Mouse (Mus musculus) myocyte (in vitro differentiated cells): ENCODE data around the gene Crcp. TPM values are rescaled to one million over a fixed set of nuclear protein-coding genes. Genes with fewer than 3 reads are reported as not detected.

Experiments
- H3K27me3 ChIP-seq: one replicate; pipeline ENCODE4 v1.6.1; 2011; ENCODE audit not compliant: control insufficient read depth, insufficient read depth, insufficient read length
- H3K36me3 ChIP-seq: one replicate; pipeline ENCODE4 v1.6.1; 2011; ENCODE audit not compliant: control insufficient read depth, insufficient read depth
- H3K4me2 ChIP-seq: one replicate; pipeline ENCODE4 v1.6.1; 2011; ENCODE audit warnings: low read depth, control low read depth
- H3K4me3 ChIP-seq: one replicate; pipeline ENCODE4 v1.5.1; 2011; ENCODE audit warnings: mild to moderate bottlenecking, control low read depth, moderate library complexity
- H3K79me2 ChIP-seq: one replicate; pipeline ENCODE4 v1.6.1; 2011; ENCODE audit not compliant: control insufficient read depth, insufficient read depth
- H3ac ChIP-seq: one replicate; pipeline ENCODE4 v1.6.1; 2011; ENCODE audit not compliant: control insufficient read depth, insufficient read length
- CEBPB ChIP-seq: IDR thresholded peaks from 2 replicates; pipeline ENCODE4 v1.6.1; 2011; ENCODE audit warnings: mild to moderate bottlenecking, moderate library complexity; ENCODE audit not compliant: poor library complexity, insufficient read depth, severe bottlenecking
- E2F4 ChIP-seq: IDR thresholded peaks from one replicate; pipeline ENCODE4 v1.6.1; 2011; ENCODE audit warnings: mild to moderate bottlenecking, control low read depth, moderate library complexity; ENCODE audit not compliant: insufficient read depth
- MAX ChIP-seq: IDR thresholded peaks from one replicate; pipeline ENCODE4 v1.6.1; 2011; ENCODE audit warnings: low read depth, mild to moderate bottlenecking, control low read depth
- MYOD1 ChIP-seq, 3 experiments: IDR thresholded peaks; one replicate each; pipeline ENCODE4 v1.6.1; 2011; ENCODE audit warnings: control low read depth in 2 of 3, low read depth in 2 of 3, mild to moderate bottlenecking in 2 of 3, moderate library complexity in 1 of 3; ENCODE audit not compliant: insufficient read length in 2 of 3, control insufficient read depth in 1 of 3
- MYOG ChIP-seq, 3 experiments: IDR thresholded peaks; one replicate each; pipeline ENCODE4 v1.6.1; 2011; ENCODE audit warnings: control low read depth in 2 of 3, low read depth in 2 of 3, mild to moderate bottlenecking in 2 of 3; ENCODE audit not compliant: insufficient read length in 2 of 3, control insufficient read depth in 1 of 3, insufficient read depth in 1 of 3
- POLR2A ChIP-seq: IDR thresholded peaks from one replicate; pipeline ENCODE4 v1.6.1; 2011; ENCODE audit warnings: low read depth, mild to moderate bottlenecking, control low read depth, moderate library complexity; ENCODE audit not compliant: insufficient read length
- POLR2AphosphoS2 ChIP-seq: IDR thresholded peaks from one replicate; pipeline ENCODE4 v1.6.1; 2011; ENCODE audit warnings: low read depth, control low read depth; ENCODE audit not compliant: insufficient read length
- REST ChIP-seq: IDR thresholded peaks from one replicate; pipeline ENCODE4 v1.6.1; 2011; ENCODE audit warnings: mild to moderate bottlenecking, control low read depth, moderate library complexity; ENCODE audit not compliant: insufficient read depth, insufficient read length
- SRF ChIP-seq: IDR thresholded peaks from one replicate; pipeline ENCODE4 v1.6.1; 2011; ENCODE audit warnings: low read depth; ENCODE audit not compliant: control insufficient read depth, insufficient read length
- TCF12 ChIP-seq: IDR thresholded peaks from one replicate; pipeline ENCODE4 v1.6.1; 2011; ENCODE audit warnings: mild to moderate bottlenecking, control low read depth; ENCODE audit not compliant: poor library complexity, insufficient read depth, severe bottlenecking
- TCF3 ChIP-seq: IDR thresholded peaks from one replicate; pipeline ENCODE4 v1.6.1; 2011; ENCODE audit warnings: low read depth, control low read depth; ENCODE audit not compliant: insufficient read length
- USF1 ChIP-seq: IDR thresholded peaks from one replicate; pipeline ENCODE4 v1.6.1; 2011; ENCODE audit warnings: low read depth, mild to moderate bottlenecking, control low read depth, moderate library complexity
- polyA plus RNA-seq: library from polyadenylated mRNA; unstranded; fragments of >200 nt; fragmentation: generic; extraction: Trizol; gene quantifications from one replicate; pipeline ENCODE4 v1.2.1, GENCODE M21; 2012; ENCODE audit warnings: missing spikeins

The Crcp gene
- polyA plus RNA-seq, 1 experiment: 30.8 TPM

- Histone ChIP-seq H3ac (no peak overlapping the region), H3K4me2 (no peak overlapping the region), H3K4me3 (no peak overlapping the region), H3K79me2 (no peaks in the 10 kb centered on the region), H3K36me3 (no peaks in the 10 kb centered on the region), H3K27me3 (no peaks in the 10 kb centered on the region)
- TF ChIP-seq POLR2A (no peak), MYOG (IDR thresholded peaks at IDR 0.05; ENCODE audit: control insufficient read depth in 1 of 3, insufficient read depth in 1 of 3, insufficient read length in 2 of 3, low read depth in 2 of 3) (no peak), POLR2AphosphoS2 (no peak), E2F4 (no peak), MAX (no peak), TCF12 (no peak), CEBPB (no peak), SRF (no peak), REST (no peak), MYOD1 (IDR thresholded peaks at IDR 0.05; ENCODE audit: control insufficient read depth in 1 of 3, insufficient read length in 2 of 3, low read depth in 2 of 3) (no peak), USF1 (no peak), TCF3 (no peak)
Measured at GRCm38 (mm10) chr5:130082431-130082830, 53.3 kb downstream of the Crcp start.

- no peak overlapping the region for H3ac ChIP-seq
- H3K36me3 ChIP-seq: no peaks in the 10 kb centered on the region
- no peak overlapping the region for H3K4me3 ChIP-seq
- TF ChIP-seq E2F4: no peak
- TF ChIP-seq TCF3: no peak
- no peak for TF ChIP-seq MYOG (IDR thresholded peaks at IDR 0.05; ENCODE audit: control insufficient read depth in 1 of 3, insufficient read depth in 1 of 3, insufficient read length in 2 of 3, low read depth in 2 of 3)
- TF ChIP-seq REST: no peak
- no peak for TF ChIP-seq POLR2A
- TF ChIP-seq MYOD1 (IDR thresholded peaks at IDR 0.05; ENCODE audit: control insufficient read depth in 1 of 3, insufficient read length in 2 of 3, low read depth in 2 of 3): no peak
- no peak for TF ChIP-seq POLR2AphosphoS2
- TF ChIP-seq SRF: no peak
- no peak for TF ChIP-seq USF1
- H3K79me2 ChIP-seq: no peaks in the 10 kb centered on the region
- H3K4me2 ChIP-seq: no peak overlapping the region
- no peaks in the 10 kb centered on the region for H3K27me3 ChIP-seq
Measured at GRCm38 (mm10) chr5:130084271-130084670, 55.2 kb downstream of the Crcp start.

DNA sequence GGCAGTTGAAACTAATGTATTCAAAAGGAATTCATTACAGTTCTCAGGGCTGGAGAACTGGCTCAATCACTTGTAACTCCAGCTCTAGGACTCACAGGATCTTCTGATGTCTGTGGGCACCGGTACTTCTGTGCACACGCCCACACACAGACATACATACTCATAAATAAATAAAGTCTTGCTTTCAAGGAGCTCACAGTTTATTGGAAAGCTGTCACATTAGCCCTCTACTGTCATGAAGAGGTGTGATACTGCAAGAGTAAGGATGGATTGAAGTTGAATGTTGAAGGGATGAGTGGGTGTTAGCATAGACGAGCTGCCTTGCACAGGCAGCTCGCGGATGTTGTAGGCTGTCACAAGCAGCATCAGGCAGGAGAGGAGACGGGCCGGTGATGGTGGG is 58.9 kb downstream of the Crcp start:
- Histone ChIP-seq H3K36me3 (no peaks in the 10 kb centered on the region), H3K27me3 (no peaks in the 10 kb centered on the region), H3ac (no peak overlapping the region), H3K79me2 (peaks cover 9% of the 10 kb centered on the region), H3K4me2 (peak overlapping the region; percentile 77), H3K4me3 (no peak overlapping the region)
- TF ChIP-seq MYOD1 (IDR thresholded peaks at IDR 0.05; ENCODE audit: control insufficient read depth in 1 of 3, insufficient read length in 2 of 3, low read depth in 2 of 3) (no peak), USF1 (no peak), MYOG (IDR thresholded peaks at IDR 0.05; ENCODE audit: control insufficient read depth in 1 of 3, insufficient read depth in 1 of 3, insufficient read length in 2 of 3, low read depth in 2 of 3) (no peak), MAX (no peak), POLR2A (no peak), E2F4 (no peak), POLR2AphosphoS2 (no peak)

DNA sequence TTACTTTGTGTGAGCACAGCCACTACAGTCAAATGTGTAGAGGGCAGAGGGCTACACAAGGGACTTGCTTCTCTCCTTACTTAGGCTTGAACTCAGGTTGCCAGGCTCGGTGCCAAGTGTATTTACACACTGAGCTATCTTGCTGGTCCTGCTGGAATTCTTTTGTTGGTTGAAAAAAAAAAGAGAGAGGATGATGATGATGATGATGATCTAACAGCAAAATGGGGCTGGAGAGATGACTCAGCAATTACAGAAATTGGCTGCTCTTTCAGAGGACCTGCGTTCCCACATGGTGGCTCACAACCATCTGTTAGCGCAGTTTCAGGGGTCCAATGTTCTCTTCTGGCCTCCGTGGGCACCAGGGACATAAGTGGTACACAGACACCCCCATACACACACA is 59.5 kb downstream of the Crcp start:
- H3K79me2 ChIP-seq: peaks cover 9% of the 10 kb centered on the region
- TF ChIP-seq CEBPB (no peak), MYOD1 (IDR thresholded peaks at IDR 0.05; ENCODE audit: control insufficient read depth in 1 of 3, insufficient read length in 2 of 3, low read depth in 2 of 3) (no peak), MAX (no peak), E2F4 (no peak), POLR2A (no peak), TCF3 (no peak), TCF12 (no peak), MYOG (IDR thresholded peaks at IDR 0.05; ENCODE audit: control insufficient read depth in 1 of 3, insufficient read depth in 1 of 3, insufficient read length in 2 of 3, low read depth in 2 of 3) (no peak), REST (no peak), USF1 (no peak), POLR2AphosphoS2 (no peak), SRF (no peak)

GRCm38 (mm10) chr5:130089177-130089576 is 60.1 kb downstream of the Crcp start:
- no peaks in the 10 kb centered on the region for H3K36me3 ChIP-seq
- no peak overlapping the region for H3K4me3 ChIP-seq
- H3K79me2 ChIP-seq: peaks cover 9% of the 10 kb centered on the region
- TF ChIP-seq CEBPB: no peak
- TF ChIP-seq MYOD1 (IDR thresholded peaks at IDR 0.05; ENCODE audit: control insufficient read depth in 1 of 3, insufficient read length in 2 of 3, low read depth in 2 of 3): peak in 2 of 3 experiments; percentile 13 to 19
- no peak for TF ChIP-seq MAX
- no peak overlapping the region for H3ac ChIP-seq
- H3K27me3 ChIP-seq: no peaks in the 10 kb centered on the region
- peak overlapping the region; percentile 77 for H3K4me2 ChIP-seq

More for the DNA sequence above, 59.5 kb downstream of the Crcp start:
- Histone ChIP-seq H3K4me3 (no peak overlapping the region), H3K36me3 (no peaks in the 10 kb centered on the region), H3K4me2 (peak overlapping the region; percentile 77), H3ac (no peak overlapping the region), H3K27me3 (no peaks in the 10 kb centered on the region)
